Mouse (Mus musculus) thymus, adult 2 months (tissue): ENCODE results near the gene Hsf2bp.

Experiments used
- CTCF ChIP-seq: fragments of 200-500 bp; IDR thresholded peaks from 2 replicates; pipeline ENCODE4 v1.5.1; 2012; ENCODE audit warnings: mild to moderate bottlenecking, control low read depth, low read length, moderate library complexity, borderline replicate concordance; ENCODE audit not compliant: control insufficient read depth, poor library complexity, insufficient read depth; ENCODE audit errors: extremely low read depth
- POLR2A ChIP-seq: fragments of 200-500 bp; IDR thresholded peaks from 2 replicates; pipeline ENCODE4 v1.6.1; 2012; ENCODE audit warnings: mild to moderate bottlenecking, low read length, control low read depth, moderate library complexity; ENCODE audit not compliant: control insufficient read depth, poor library complexity, insufficient read depth; ENCODE audit errors: extremely low read depth

- no peak for TF ChIP-seq CTCF
- TF ChIP-seq POLR2A = no peak
These were observed 17.5 kb upstream of the Hsf2bp start for GRCm38 (mm10) chr17:32053677-32054076.
